Mouse (Mus musculus) liver, postnatal 0 days (tissue): ENCODE measurements at regions not wholly inside any gene's neighbourhood (a gene's known extent, or its start where the extent isn't known, plus 50 kb on each side); places are given as distances from the start of the nearest gene placed in this dataset.

Experiments
- CTCF ChIP-seq: sonication (generic); IDR thresholded peaks from 2 replicates; pipeline ENCODE4 v1.5.1; 2016; ENCODE audit warnings: antibody characterized with exemption, low read depth
- EP300 ChIP-seq: IDR thresholded peaks from 2 replicates; pipeline ENCODE4 v1.6.1; 2016; ENCODE audit warnings: antibody characterized with exemption, low read depth, mild to moderate bottlenecking

DNA sequence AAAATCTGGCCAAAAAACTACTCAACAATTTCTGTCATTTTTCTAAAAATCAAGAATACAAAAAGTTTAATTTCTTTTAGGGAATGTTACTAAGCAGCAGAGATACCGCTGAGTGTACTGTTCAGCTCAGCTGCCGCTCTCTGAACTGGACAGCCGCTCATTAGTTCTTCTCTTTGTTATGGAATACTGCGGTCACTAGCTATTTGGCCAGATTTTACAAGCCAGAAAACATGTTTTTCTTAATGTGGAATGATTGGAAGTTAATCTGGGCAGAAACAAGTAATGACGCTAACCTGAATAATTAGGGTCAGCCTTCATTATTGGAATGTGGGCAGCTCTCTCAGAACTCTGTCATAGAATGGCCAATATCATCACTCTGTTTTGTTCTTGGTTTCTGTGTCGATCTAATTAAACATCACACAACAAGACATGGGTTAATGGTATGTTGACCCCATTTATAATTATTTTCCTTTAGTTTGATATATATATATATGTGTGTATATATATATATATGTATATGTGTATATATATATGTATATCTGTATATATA lies 307.8 kb downstream of the Adgrl2 start:
- TF ChIP-seq CTCF (no peak), EP300 (no peak)
